Mouse (Mus musculus): ENCODE measurements around the gene Adamtsl2. TPM values are rescaled to one million over a fixed set of nuclear protein-coding genes. Genes with fewer than 3 reads are reported as not detected.

Adamtsl2 gene
- not detected in 2 replicates for polyA plus RNA-seq (2011; ENCODE audit: insufficient read depth, insufficient read length, low read depth, missing spikeins)

GRCm38 (mm10) chr2:27079152-27079584, at the start of gene Adamtsl2:
TSS of gene Adamtsl2 (plus strand) at chr2:27079379.
- H3K9me3 ChIP-seq (replicated peaks; ENCODE audit: control insufficient read depth, insufficient read depth, low read length, poor library complexity, severe bottlenecking) = no peaks in the 10 kb centered on the region
- no peak within 1 kb of the TSS for H3K4me3 ChIP-seq (ENCODE audit: low read depth, low read length)
- no peak within 1 kb of the TSS for H3K9ac ChIP-seq (ENCODE audit: low read depth, poor library complexity, severe bottlenecking)
- no peaks in the 10 kb centered on the region for H3K36me3 ChIP-seq (ENCODE audit: control insufficient read depth, insufficient read depth, low read length, poor library complexity, severe bottlenecking)
- no peak within 1 kb of the TSS for H3K27ac ChIP-seq (ENCODE audit: insufficient read depth, low read length)
- no peaks in the 10 kb centered on the region for H3K27me3 ChIP-seq (ENCODE audit: control insufficient read depth, insufficient read depth, low read length, poor library complexity, severe bottlenecking)
- H3K4me1 ChIP-seq (ENCODE audit: control insufficient read depth, insufficient read depth, low read length) = no peaks in the 10 kb centered on the region
- TF ChIP-seq POLR2A (IDR thresholded peaks at IDR 0.05; ENCODE audit: insufficient read depth, low read length) = no peak
- TF ChIP-seq CTCF (IDR thresholded peaks at IDR 0.05; ENCODE audit: low read depth, low read length) = no peak
- no peak for TF ChIP-seq EP300 (IDR thresholded peaks at IDR 0.05; ENCODE audit: insufficient read depth, low read depth, low read length)

GRCm38 (mm10) chr2:27032361-27032760, 46.8 kb upstream of the Adamtsl2 start:
- no peak overlapping the region for H3K27ac ChIP-seq (ENCODE audit: insufficient read depth, low read length)
- no peaks in the 10 kb centered on the region for H3K27me3 ChIP-seq (ENCODE audit: control insufficient read depth, insufficient read depth, low read length, poor library complexity, severe bottlenecking)
- TF ChIP-seq EP300 (IDR thresholded peaks at IDR 0.05; ENCODE audit: insufficient read depth, low read depth, low read length) (no peak), POLR2A (IDR thresholded peaks at IDR 0.05; ENCODE audit: insufficient read depth, low read length) (no peak), CTCF (IDR thresholded peaks at IDR 0.05; ENCODE audit: low read depth, low read length) (no peak)
- H3K9me3 ChIP-seq (replicated peaks; ENCODE audit: control insufficient read depth, insufficient read depth, low read length, poor library complexity, severe bottlenecking) = no peaks in the 10 kb centered on the region
- no peak overlapping the region for H3K9ac ChIP-seq (ENCODE audit: low read depth, poor library complexity, severe bottlenecking)
- no peak overlapping the region for H3K4me3 ChIP-seq (ENCODE audit: low read depth, low read length)
- no peaks in the 10 kb centered on the region for H3K36me3 ChIP-seq (ENCODE audit: control insufficient read depth, insufficient read depth, low read length, poor library complexity, severe bottlenecking)
- H3K4me1 ChIP-seq (ENCODE audit: control insufficient read depth, insufficient read depth, low read length) = no peaks in the 10 kb centered on the region

GRCm38 (mm10) chr2:27036003-27036402, 43.2 kb upstream of the Adamtsl2 start:
- TF ChIP-seq EP300 (IDR thresholded peaks at IDR 0.05; ENCODE audit: insufficient read depth, low read depth, low read length) = no peak
- TF ChIP-seq POLR2A (IDR thresholded peaks at IDR 0.05; ENCODE audit: insufficient read depth, low read length) = no peak
- TF ChIP-seq CTCF (IDR thresholded peaks at IDR 0.05; ENCODE audit: low read depth, low read length) = no peak
- Histone ChIP-seq H3K9ac (ENCODE audit: low read depth, poor library complexity, severe bottlenecking) (no peak overlapping the region), H3K27ac (ENCODE audit: insufficient read depth, low read length) (no peak overlapping the region), H3K4me3 (ENCODE audit: low read depth, low read length) (no peak overlapping the region), H3K27me3 (ENCODE audit: control insufficient read depth, insufficient read depth, low read length, poor library complexity, severe bottlenecking) (no peaks in the 10 kb centered on the region), H3K4me1 (ENCODE audit: control insufficient read depth, insufficient read depth, low read length) (no peaks in the 10 kb centered on the region), H3K36me3 (ENCODE audit: control insufficient read depth, insufficient read depth, low read length, poor library complexity, severe bottlenecking) (no peaks in the 10 kb centered on the region), H3K9me3 (replicated peaks; ENCODE audit: control insufficient read depth, insufficient read depth, low read length, poor library complexity, severe bottlenecking) (no peaks in the 10 kb centered on the region)

- Histone ChIP-seq H3K27ac (ENCODE audit: insufficient read depth, low read length) (no peak overlapping the region), H3K4me3 (ENCODE audit: low read depth, low read length) (no peak overlapping the region), H3K36me3 (ENCODE audit: control insufficient read depth, insufficient read depth, low read length, poor library complexity, severe bottlenecking) (no peaks in the 10 kb centered on the region), H3K9me3 (replicated peaks; ENCODE audit: control insufficient read depth, insufficient read depth, low read length, poor library complexity, severe bottlenecking) (no peaks in the 10 kb centered on the region), H3K27me3 (ENCODE audit: control insufficient read depth, insufficient read depth, low read length, poor library complexity, severe bottlenecking) (no peaks in the 10 kb centered on the region), H3K4me1 (ENCODE audit: control insufficient read depth, insufficient read depth, low read length) (no peaks in the 10 kb centered on the region), H3K9ac (ENCODE audit: low read depth, poor library complexity, severe bottlenecking) (no peak overlapping the region)
- TF ChIP-seq EP300 (IDR thresholded peaks at IDR 0.05; ENCODE audit: insufficient read depth, low read depth, low read length) = no peak
- no peak for TF ChIP-seq POLR2A (IDR thresholded peaks at IDR 0.05; ENCODE audit: insufficient read depth, low read length)
- no peak for TF ChIP-seq CTCF (IDR thresholded peaks at IDR 0.05; ENCODE audit: low read depth, low read length)
These were observed 42.2 kb upstream of the Adamtsl2 start for GRCm38 (mm10) chr2:27037008-27037407.

- no peak overlapping the region for H3K27ac ChIP-seq (ENCODE audit: insufficient read depth, low read length)
- H3K9ac ChIP-seq (ENCODE audit: low read depth, poor library complexity, severe bottlenecking) = no peak overlapping the region
These were observed 40.6 kb upstream of the Adamtsl2 start for GRCm38 (mm10) chr2:27038596-27038995.

GRCm38 (mm10) chr2:27039286-27039685, 39.9 kb upstream of the Adamtsl2 start:
- Histone ChIP-seq H3K27ac (ENCODE audit: insufficient read depth, low read length) (no peak overlapping the region), H3K4me3 (ENCODE audit: low read depth, low read length) (no peak overlapping the region), H3K9me3 (replicated peaks; ENCODE audit: control insufficient read depth, insufficient read depth, low read length, poor library complexity, severe bottlenecking) (no peaks in the 10 kb centered on the region), H3K9ac (ENCODE audit: low read depth, poor library complexity, severe bottlenecking) (no peak overlapping the region), H3K27me3 (ENCODE audit: control insufficient read depth, insufficient read depth, low read length, poor library complexity, severe bottlenecking) (no peaks in the 10 kb centered on the region), H3K36me3 (ENCODE audit: control insufficient read depth, insufficient read depth, low read length, poor library complexity, severe bottlenecking) (no peaks in the 10 kb centered on the region), H3K4me1 (ENCODE audit: control insufficient read depth, insufficient read depth, low read length) (no peaks in the 10 kb centered on the region)
- TF ChIP-seq POLR2A (IDR thresholded peaks at IDR 0.05; ENCODE audit: insufficient read depth, low read length) = no peak
- TF ChIP-seq CTCF (IDR thresholded peaks at IDR 0.05; ENCODE audit: low read depth, low read length) = peak; percentile 67

More at GRCm38 (mm10) chr2:27038596-27038995, 40.6 kb upstream of the Adamtsl2 start:
- Histone ChIP-seq H3K27me3 (ENCODE audit: control insufficient read depth, insufficient read depth, low read length, poor library complexity, severe bottlenecking) (no peaks in the 10 kb centered on the region), H3K9me3 (replicated peaks; ENCODE audit: control insufficient read depth, insufficient read depth, low read length, poor library complexity, severe bottlenecking) (no peaks in the 10 kb centered on the region), H3K4me1 (ENCODE audit: control insufficient read depth, insufficient read depth, low read length) (no peaks in the 10 kb centered on the region), H3K4me3 (ENCODE audit: low read depth, low read length) (no peak overlapping the region), H3K36me3 (ENCODE audit: control insufficient read depth, insufficient read depth, low read length, poor library complexity, severe bottlenecking) (no peaks in the 10 kb centered on the region)
- TF ChIP-seq CTCF (IDR thresholded peaks at IDR 0.05; ENCODE audit: low read depth, low read length) = peak; percentile 71
- no peak for TF ChIP-seq EP300 (IDR thresholded peaks at IDR 0.05; ENCODE audit: insufficient read depth, low read depth, low read length)
- TF ChIP-seq POLR2A (IDR thresholded peaks at IDR 0.05; ENCODE audit: insufficient read depth, low read length) = no peak
